In genomic region chr14:14013252-14013711, GRCm38 (mm10) we compare ENCODE assay signal across 8 mouse cellular contexts. TPM values are rescaled to one million over a fixed set of nuclear protein-coding genes. Genes with fewer than 3 reads are reported as not detected.
DNase-seq lines count a peak whose midpoint lies in the region; ATAC-seq and TF ChIP-seq lines count a peak whose summit lies in the region.

No protein-coding gene starts in this region.

- H3K27me3 ChIP-seq in heart, adult 2 months (ENCODE audit: control insufficient read depth, insufficient read depth, low read length): no peaks in the 10 kb centered on the region
- H3K27me3 ChIP-seq in forebrain, embryonic 15.5 days: no peaks in the 10 kb centered on the region
- no peaks in the 10 kb centered on the region for H3K27me3 ChIP-seq in limb, embryonic 12.5 days
- no peaks in the 10 kb centered on the region for H3K27me3 ChIP-seq in midbrain, embryonic 15.5 days (replicated peaks)

- peak; percentile 51; the same call in 1 of the 2 replicates for TF ChIP-seq POLR2A in heart, adult 2 months (IDR thresholded peaks at IDR 0.05; ENCODE audit: insufficient read depth, low read depth, low read length)
- no peak for TF ChIP-seq POLR2A in bone marrow macrophage, adult 2 months (IDR thresholded peaks at IDR 0.05; ENCODE audit: borderline replicate concordance, low read depth, low read length)

- peak; percentile 61 for ATAC-seq in forebrain, embryonic 15.5 days (replicated peaks)
- ATAC-seq in limb, embryonic 12.5 days (ENCODE audit: insufficient number of reproducible peaks, insufficient read depth, low FRiP score, low TSS enrichment, low read depth): peak; percentile 64
- peak; percentile 80 for ATAC-seq in midbrain, embryonic 15.5 days (replicated peaks)
- no peak for ATAC-seq in activated CD4-positive, CD25-positive, alpha-beta regulatory T cell, adult 4 months

- peak overlapping the region; percentile 98 for H3K9ac ChIP-seq in heart, adult 2 months (ENCODE audit: low read depth, low read length)
- peak overlapping the region; percentile 97 for H3K9ac ChIP-seq in forebrain, embryonic 15.5 days (replicated peaks)
- H3K9ac ChIP-seq in limb, embryonic 12.5 days (replicated peaks): peak overlapping the region; percentile 97
- peak overlapping the region; percentile 97 for H3K9ac ChIP-seq in midbrain, embryonic 15.5 days

- peak overlapping the region; percentile 86 for H3K4me2 ChIP-seq in forebrain, embryonic 15.5 days (replicated peaks)
- H3K4me2 ChIP-seq in limb, embryonic 12.5 days: peak overlapping the region; percentile 91
- peak overlapping the region; percentile 81 for H3K4me2 ChIP-seq in midbrain, embryonic 15.5 days

- peaks cover 3% of the 10 kb centered on the region for H3K4me1 ChIP-seq in heart, adult 2 months (ENCODE audit: control insufficient read depth, insufficient read depth, low read length)
- peaks cover 21% of the 10 kb centered on the region for H3K4me1 ChIP-seq in bone marrow macrophage, adult 2 months (ENCODE audit: control insufficient read depth, insufficient read depth, low read length)
- H3K4me1 ChIP-seq in forebrain, embryonic 15.5 days: peaks cover 30% of the 10 kb centered on the region
- H3K4me1 ChIP-seq in limb, embryonic 12.5 days (replicated peaks): peaks cover 14% of the 10 kb centered on the region
- H3K4me1 ChIP-seq in midbrain, embryonic 15.5 days: peaks cover 24% of the 10 kb centered on the region

- 2% methylated on average over 26 of the region's 27 CpGs for WGBS in heart, adult 2 months
- under 1% methylated on average over 26 of the region's 27 CpGs for WGBS in forebrain, embryonic 15.5 days
- 0% methylated on average over 21 of the region's 27 CpGs for WGBS in limb, embryonic 12.5 days
- 0% methylated on average over 23 of the region's 27 CpGs for WGBS in midbrain, embryonic 15.5 days

- H3K36me3 ChIP-seq in heart, adult 2 months (ENCODE audit: control insufficient read depth, insufficient read depth, low read length): no peaks in the 10 kb centered on the region; the same call in 1 of the 2 replicates
- H3K36me3 ChIP-seq in forebrain, embryonic 15.5 days: no peaks in the 10 kb centered on the region
- peaks cover 13% of the 10 kb centered on the region; the same call in 1 of the 2 replicates for H3K36me3 ChIP-seq in limb, embryonic 12.5 days
- no peaks in the 10 kb centered on the region for H3K36me3 ChIP-seq in midbrain, embryonic 15.5 days (replicated peaks)

- no peak for TF ChIP-seq CTCF in heart, adult 2 months (IDR thresholded peaks at IDR 0.05)
- TF ChIP-seq CTCF in bone marrow macrophage, adult 2 months (IDR thresholded peaks at IDR 0.05; ENCODE audit: low read depth, low read length): no peak

- peaks cover 2% of the 10 kb centered on the region; the same call in 1 of the 2 replicates for H3K79me2 ChIP-seq in heart, adult 2 months (replicated peaks; ENCODE audit: control insufficient read depth, insufficient read depth, low read length)

- no peak for TF ChIP-seq EP300 in heart, adult 2 months (IDR thresholded peaks at IDR 0.05; ENCODE audit: insufficient read depth, low read depth, low read length)

- peak overlapping the region; percentile 96 for H3K27ac ChIP-seq in heart, adult 2 months
- H3K27ac ChIP-seq in bone marrow macrophage, adult 2 months (ENCODE audit: insufficient read depth, low read depth, low read length): peak overlapping the region; percentile 65
- H3K27ac ChIP-seq in forebrain, embryonic 15.5 days (replicated peaks): peak overlapping the region; percentile 98
- peak overlapping the region; percentile 99 for H3K27ac ChIP-seq in limb, embryonic 12.5 days
- H3K27ac ChIP-seq in midbrain, embryonic 15.5 days: peak overlapping the region; percentile 97

- no peaks in the 10 kb centered on the region for H3K9me3 ChIP-seq in forebrain, embryonic 15.5 days
- no peaks in the 10 kb centered on the region for H3K9me3 ChIP-seq in limb, embryonic 12.5 days
- no peaks in the 10 kb centered on the region for H3K9me3 ChIP-seq in midbrain, embryonic 15.5 days

- peak overlapping the region; percentile 63 for H3K4me3 ChIP-seq in heart, adult 2 months
- peak overlapping the region; percentile 95 for H3K4me3 ChIP-seq in bone marrow macrophage, adult 2 months (ENCODE audit: insufficient read depth, low read length)
- H3K4me3 ChIP-seq in forebrain, embryonic 15.5 days: peak overlapping the region; percentile 68
- peak overlapping the region; percentile 87 for H3K4me3 ChIP-seq in limb, embryonic 12.5 days (replicated peaks)
- H3K4me3 ChIP-seq in midbrain, embryonic 15.5 days: peak overlapping the region; percentile 83

- no peak for DNase-seq in heart, adult 2 months
- no peak for DNase-seq in heart, postnatal 4 days
- peak; percentile 31 for DNase-seq in 416B (ENCODE audit: low read depth)

- intact Hi-C loops in heart, adult 2 months (cut with DNase I): loop anchor here (2.0 to 5.0 kb wide), 3 partner anchors 52 to 108 kb away; partner anchors contain the start of genes Atxn7, Psmd6 and Thoc7

RNA-seq across cellular contexts. Expression of gene Thoc7, which starts 51.6 kb away (rescaled TPM):
- 10 to 100 TPM; 80.1 to 99.4 TPM for total RNA-seq in heart, adult 2 months (2021)
- polyA plus RNA-seq in heart, adult 2 months (2012; rRNA removed): 30.6 and 38.3 TPM in 2 replicates
- total RNA-seq in heart, postnatal 4 days (2021): 100 to 1,000 TPM; 133 to 142 TPM
- polyA plus RNA-seq in bone marrow macrophage, adult 2 months (2012; ENCODE audit: insufficient read depth, insufficient read length, missing spikeins): 59.7 and 64.2 TPM in 2 replicates
- 168 and 169 TPM in 2 replicates for polyA plus RNA-seq in forebrain, embryonic 15.5 days (2015; fragmentation: Nextera tagmentation; extraction: Ambion mirVana)
- 228 and 236 TPM in 2 replicates for polyA plus RNA-seq in limb, embryonic 12.5 days (2016; fragmentation: Nextera tagmentation; extraction: Ambion mirVana)
- 158 and 166 TPM in 2 replicates for polyA plus RNA-seq in midbrain, embryonic 15.5 days (2015; fragmentation: Nextera tagmentation; extraction: Ambion mirVana)
- 100 to 1,000 TPM; 129 to 167 TPM for polyA plus RNA-seq in activated CD4-positive, CD25-positive, alpha-beta regulatory T cell, adult 4 months (2017; shearing (Covaris generic))

RNA-seq across cellular contexts. Expression of gene Atxn7, which starts 52.0 kb away (rescaled TPM):
- total RNA-seq in heart, adult 2 months (2021): 10 to 100 TPM; 16.1 to 16.2 TPM
- polyA plus RNA-seq in heart, adult 2 months (2012; rRNA removed): 13.9 and 22.4 TPM in 2 replicates
- 10 to 100 TPM; 17.2 to 22.8 TPM for total RNA-seq in heart, postnatal 4 days (2021)
- polyA plus RNA-seq in bone marrow macrophage, adult 2 months (2012; ENCODE audit: insufficient read depth, insufficient read length, missing spikeins): 18.9 and 19.9 TPM in 2 replicates
- polyA plus RNA-seq in forebrain, embryonic 15.5 days (2015; fragmentation: Nextera tagmentation; extraction: Ambion mirVana): 4.0 and 5.7 TPM in 2 replicates
- polyA plus RNA-seq in limb, embryonic 12.5 days (2016; fragmentation: Nextera tagmentation; extraction: Ambion mirVana): 4.8 and 5.5 TPM in 2 replicates
- 4.1 and 5.0 TPM in 2 replicates for polyA plus RNA-seq in midbrain, embryonic 15.5 days (2015; fragmentation: Nextera tagmentation; extraction: Ambion mirVana)
- 10 to 100 TPM; 10.9 to 13.3 TPM for polyA plus RNA-seq in activated CD4-positive, CD25-positive, alpha-beta regulatory T cell, adult 4 months (2017; shearing (Covaris generic))
